Mouse (Mus musculus): ENCODE measurements around the gene Zfr.

DNA sequence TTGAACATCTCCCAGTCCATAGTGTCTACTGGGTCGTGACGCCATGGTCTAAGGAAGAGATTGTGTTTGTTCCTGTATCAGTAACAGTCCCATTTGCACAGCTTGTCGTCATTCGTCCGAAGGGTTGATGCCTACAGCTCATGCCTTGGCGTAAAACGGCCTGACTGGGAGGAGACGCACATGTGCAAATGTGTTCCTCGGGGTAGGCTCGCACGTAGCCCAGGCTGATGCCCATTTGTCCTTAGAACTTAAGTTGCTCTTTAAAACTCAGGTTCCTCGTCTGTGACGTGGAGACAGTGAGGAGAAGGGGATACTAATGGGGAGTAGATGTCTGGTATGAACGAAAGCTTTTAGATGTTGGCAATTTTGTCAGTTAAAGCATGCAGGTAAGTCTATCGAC is 109.3 kb downstream of the Zfr start:
- TF ChIP-seq CTCF (IDR thresholded peaks at IDR 0.05; ENCODE audit: low read depth) = no peak
- no peak for TF ChIP-seq EP300 (optimal IDR thresholded peaks at IDR 0.05)
